Mouse (Mus musculus): ENCODE measurements around the gene Lysmd4.

Gene Lysmd4

DNA sequence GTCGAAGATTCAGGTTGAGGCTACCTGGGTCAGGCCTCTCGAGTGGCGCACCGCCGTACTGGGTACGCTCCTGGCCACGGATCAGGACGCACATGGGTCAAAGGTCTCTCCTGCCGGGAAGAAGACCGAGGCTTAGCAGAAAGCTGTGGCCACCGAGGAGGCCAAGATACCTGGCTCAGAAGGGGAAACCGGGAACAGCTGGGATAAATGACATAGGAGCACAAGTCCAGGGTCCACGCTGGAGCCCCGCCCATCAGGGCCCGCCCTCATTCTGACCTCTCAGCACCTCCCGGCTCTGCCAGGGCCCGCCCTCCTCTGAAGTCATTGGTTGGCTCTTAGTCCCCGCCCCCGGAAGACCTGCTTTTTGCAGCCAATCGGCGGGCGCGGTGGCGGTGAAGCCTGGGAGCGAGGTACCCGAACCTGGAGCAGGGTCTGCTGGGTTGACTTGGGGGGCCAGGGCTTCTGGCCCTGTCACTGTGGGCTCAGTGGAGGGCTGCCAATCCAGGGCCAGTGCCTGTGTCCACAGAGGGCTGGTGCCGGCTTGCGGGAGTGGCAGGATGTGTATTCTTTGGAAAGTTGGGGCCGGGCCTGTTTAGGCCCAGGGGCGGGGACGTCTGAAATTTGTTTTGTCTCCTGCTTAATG lies at the start of gene Lysmd4:
Gene Lysmd4, plus strand, starts transcription at position 325 of the 643 bp plus-strand sequence.
- peak; percentile 96 for ATAC-seq (ENCODE audit: low TSS enrichment)

DNA sequence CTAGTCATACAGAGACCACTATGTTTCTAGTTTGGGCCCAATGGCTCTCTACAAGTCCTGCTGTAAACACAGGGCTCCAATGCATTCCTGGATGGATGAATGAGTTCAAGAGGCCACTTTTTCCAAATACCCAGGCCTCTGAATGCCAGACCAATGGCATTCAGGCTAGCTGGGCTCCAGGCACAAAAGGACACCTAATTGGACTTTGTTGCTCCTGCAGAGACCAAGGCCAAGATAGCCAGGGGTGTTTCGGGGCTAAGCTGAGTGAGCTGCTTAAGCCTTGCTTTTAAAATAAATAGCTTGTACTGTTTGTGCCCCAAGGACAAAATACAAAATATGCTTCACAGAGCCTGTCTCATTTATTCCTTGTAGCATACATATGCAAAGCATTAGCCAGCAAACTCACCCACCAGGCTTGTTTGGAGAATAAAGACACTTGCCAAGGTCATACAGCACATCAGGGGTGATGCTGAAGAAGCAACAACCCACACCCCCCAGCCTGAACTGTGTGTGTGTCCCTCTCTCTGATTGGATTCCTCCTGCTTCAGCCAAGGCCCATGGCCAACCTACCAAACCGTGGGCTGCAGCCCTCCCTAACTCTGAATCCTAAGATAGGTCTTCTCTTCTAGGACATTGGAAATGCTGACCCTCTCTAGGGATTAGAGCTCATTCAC lies 48.7 kb upstream of the Lysmd4 start:
- no peak for ATAC-seq (ENCODE audit: low TSS enrichment)

DNA sequence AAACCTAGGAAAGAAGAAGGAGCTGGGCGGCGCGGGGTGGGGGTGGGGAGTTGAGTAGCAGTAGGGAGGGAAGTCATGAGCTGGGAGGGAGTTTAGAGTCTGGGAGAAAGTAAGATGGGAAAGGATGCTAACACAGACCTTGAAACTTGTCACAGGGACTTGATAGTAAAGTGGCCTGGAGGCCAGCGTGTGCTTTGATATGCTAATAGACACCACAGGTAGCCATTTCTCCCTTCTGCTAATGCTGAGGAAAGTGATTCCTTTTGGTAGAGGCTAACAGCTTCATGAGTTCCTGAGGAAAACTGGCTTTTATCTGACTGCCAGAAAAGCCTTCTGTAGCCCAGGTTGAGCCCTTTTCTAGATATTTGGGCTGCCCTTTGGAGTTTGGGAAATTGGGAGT lies 38.6 kb upstream of the Lysmd4 start:
- no peak for ATAC-seq (ENCODE audit: low TSS enrichment)

DNA sequence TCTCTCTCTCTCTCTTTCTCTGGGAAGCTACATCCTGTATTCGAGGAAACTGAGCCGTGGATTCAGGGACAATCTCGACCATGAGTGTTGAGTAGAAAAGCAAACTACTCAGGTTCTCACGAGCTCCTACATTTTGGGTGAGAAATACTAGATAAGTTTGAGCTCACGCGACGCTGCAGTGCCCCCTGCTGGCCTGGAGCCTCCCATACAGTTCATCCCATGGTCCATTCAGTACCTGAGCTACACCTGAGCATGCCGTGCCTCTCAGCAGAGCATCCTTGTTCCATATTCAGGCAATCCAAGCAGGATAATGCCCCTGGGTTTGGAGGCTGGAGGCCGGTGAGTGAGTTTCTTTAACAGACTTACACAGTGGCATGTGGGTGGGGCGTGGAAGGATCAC lies 22.9 kb upstream of the Lysmd4 start:
- peak; percentile 87 for ATAC-seq (ENCODE audit: low TSS enrichment)

DNA sequence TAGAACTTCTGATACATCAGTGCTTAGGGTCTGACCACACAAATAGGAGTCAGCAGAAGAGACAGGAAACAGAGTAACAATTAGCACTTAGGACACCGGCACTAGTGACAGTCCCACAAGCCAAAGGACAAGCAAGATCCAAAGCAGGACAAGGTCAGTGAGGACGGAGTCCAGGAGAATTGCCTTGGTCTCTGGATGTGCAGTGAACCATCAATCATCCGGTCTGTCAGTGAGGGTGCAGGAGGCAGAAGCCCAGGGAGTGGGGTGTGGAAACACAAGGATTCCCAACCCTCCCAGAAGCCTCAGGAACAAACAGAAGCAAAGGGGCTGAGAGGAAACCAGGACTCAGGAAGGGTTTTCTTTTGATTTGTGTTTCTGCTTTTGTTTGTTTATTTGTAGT lies 18.7 kb upstream of the Lysmd4 start:
- no peak for ATAC-seq (ENCODE audit: low TSS enrichment)

- no peak for ATAC-seq (ENCODE audit: low TSS enrichment)
Observed at GRCm38 (mm10) chr7:67205734-67206425, 16.5 kb upstream of the Lysmd4 start.

DNA sequence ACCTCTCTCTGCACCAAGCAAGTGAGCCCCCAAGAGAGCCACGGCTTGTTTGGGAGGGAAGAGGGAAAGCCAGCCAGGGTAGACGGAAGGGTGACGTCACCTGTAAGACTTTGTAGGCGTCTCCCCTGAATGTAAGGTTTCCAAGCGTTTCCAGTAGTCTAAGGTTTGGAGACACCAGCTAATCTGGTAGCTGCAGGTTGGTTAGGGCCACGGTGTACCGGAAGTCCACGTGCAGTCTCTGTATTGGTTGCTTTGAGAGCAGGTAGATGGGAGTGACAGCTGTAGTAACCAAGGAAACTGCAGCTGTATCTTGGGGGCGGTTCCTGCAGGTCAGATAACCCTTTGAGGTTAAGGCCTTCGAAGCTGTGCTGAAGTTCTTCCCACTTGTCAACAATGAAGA lies 15.8 kb upstream of the Lysmd4 start:
- no peak for ATAC-seq (ENCODE audit: low TSS enrichment)

DNA sequence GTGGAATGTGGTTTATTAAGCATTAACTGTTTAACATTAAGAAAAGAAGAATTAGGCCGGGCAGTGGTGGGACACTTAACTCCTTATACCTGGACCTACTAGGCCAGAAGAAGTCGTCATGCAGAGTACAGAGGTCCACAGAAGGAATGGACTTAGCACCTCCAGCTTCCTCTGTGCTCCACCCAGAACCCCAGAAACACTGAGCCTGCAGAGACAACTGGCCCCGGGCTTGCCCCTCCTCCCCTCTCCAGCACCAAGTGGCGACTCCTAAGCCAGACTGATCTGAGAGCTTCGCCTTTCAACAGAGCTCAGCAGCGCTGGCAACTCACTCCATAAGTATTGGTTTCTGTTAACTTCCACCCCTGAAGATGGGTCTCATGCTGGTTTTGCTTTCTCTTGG lies 14.6 kb upstream of the Lysmd4 start:
- ATAC-seq (ENCODE audit: low TSS enrichment), result no peak

DNA sequence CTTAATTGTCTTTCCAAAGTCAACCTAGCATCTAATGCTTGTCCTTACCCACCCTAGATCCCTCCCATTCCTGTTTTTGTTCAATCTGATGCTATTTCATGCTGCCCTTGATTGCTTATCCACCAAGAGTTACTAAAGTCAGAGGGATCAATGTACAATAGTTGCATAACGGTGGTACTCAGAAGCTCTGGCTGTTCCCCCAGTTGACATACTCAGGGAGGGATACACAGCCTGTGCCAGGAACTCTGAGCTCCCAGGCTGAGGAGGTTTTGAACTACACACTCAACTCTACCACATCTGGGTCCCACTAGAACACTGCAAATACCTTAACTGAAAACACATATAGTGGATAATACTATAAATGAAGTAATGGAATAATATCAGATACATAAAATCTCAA lies 14.0 kb upstream of the Lysmd4 start:
- ATAC-seq (ENCODE audit: low TSS enrichment), result no peak

GRCm38 (mm10) chr7:67210004-67210833 lies 12.1 kb upstream of the Lysmd4 start:
- no peak for ATAC-seq (ENCODE audit: low TSS enrichment)

DNA sequence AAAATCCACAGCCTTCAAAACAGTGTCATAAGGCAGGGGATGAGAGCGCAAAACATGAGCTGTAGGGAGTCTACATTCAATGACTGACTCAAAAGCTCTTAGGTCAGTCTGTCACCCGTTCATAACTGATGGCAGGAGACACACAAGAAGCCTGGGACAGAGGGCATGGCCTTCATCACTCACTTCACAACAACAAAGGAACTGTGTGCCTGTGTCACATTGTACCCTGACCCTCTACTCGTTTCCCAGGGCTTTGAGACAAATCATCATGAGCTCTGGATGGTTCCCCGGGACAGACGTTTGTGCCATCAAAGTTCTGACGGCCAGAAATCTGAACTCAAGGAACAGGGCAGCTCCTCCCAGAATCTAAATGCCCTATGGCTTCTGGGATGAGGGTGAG lies 11.0 kb upstream of the Lysmd4 start:
- ATAC-seq (ENCODE audit: low TSS enrichment), result no peak

GRCm38 (mm10) chr7:67211971-67212370 lies 10.4 kb upstream of the Lysmd4 start:
- ATAC-seq (ENCODE audit: low TSS enrichment), result no peak

DNA sequence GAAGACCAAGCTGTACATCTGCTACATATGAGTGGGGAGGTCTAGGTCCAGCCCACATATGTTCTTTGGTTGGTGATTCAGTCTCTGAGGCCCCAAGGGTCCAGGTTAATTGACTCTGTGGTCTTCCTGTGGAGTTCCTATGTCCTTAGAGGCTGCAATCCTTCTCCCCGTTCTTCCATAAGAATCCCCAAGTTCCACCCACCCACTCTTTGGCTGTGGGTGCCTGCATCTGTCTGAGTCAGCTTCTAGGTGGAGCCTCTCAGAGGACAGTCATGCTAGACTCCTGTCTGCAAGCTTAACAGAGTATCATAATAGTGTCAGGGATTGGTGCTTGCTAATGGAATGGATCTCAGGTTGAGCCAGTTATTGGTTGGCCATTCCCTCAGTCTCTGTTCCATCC lies 8.8 kb upstream of the Lysmd4 start:
- peak; percentile 69; the same call in 1 of the 2 replicates for ATAC-seq (ENCODE audit: low TSS enrichment)

GRCm38 (mm10) chr7:67216351-67216750 lies 6.0 kb upstream of the Lysmd4 start:
- ATAC-seq (ENCODE audit: low TSS enrichment), result no peak

DNA sequence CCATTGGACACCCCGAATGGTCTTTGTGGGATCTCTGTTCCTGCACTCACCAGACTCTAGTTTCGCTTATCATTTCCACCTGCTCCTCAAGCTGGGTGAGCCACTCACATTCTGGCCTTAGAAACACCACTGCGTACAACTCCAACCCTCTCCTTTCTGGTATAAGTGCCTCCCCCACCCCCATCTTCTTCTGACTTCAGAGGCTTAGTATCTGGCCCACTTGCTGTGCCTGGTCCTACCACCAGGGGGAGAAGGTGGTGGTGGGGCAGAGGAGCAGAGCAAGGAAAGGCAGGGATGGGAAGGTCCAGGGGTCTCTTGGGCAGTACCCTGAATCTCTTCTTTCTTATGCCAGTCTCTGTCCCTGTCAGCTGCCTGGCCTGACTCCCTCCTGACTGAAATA lies 5.3 kb upstream of the Lysmd4 start:
- ATAC-seq (ENCODE audit: low TSS enrichment), result peak; percentile 43; the same call in 1 of the 2 replicates

- ATAC-seq (ENCODE audit: low TSS enrichment), result no peak
Observed at GRCm38 (mm10) chr7:67225943-67226625, 3.7 kb downstream of the Lysmd4 start.

- no peak for ATAC-seq (ENCODE audit: low TSS enrichment)
Observed at GRCm38 (mm10) chr7:67227538-67227937, 5.2 kb downstream of the Lysmd4 start.

GRCm38 (mm10) chr7:67228390-67228789 lies 6.0 kb downstream of the Lysmd4 start:
- ATAC-seq (ENCODE audit: low TSS enrichment), result no peak

GRCm38 (mm10) chr7:67228891-67229602 lies 6.7 kb downstream of the Lysmd4 start:
- ATAC-seq (ENCODE audit: low TSS enrichment), result peak; percentile 49; the same call in 1 of the 2 replicates

GRCm38 (mm10) chr7:67229701-67230100 lies 7.4 kb downstream of the Lysmd4 start:
- no peak for ATAC-seq (ENCODE audit: low TSS enrichment)

DNA sequence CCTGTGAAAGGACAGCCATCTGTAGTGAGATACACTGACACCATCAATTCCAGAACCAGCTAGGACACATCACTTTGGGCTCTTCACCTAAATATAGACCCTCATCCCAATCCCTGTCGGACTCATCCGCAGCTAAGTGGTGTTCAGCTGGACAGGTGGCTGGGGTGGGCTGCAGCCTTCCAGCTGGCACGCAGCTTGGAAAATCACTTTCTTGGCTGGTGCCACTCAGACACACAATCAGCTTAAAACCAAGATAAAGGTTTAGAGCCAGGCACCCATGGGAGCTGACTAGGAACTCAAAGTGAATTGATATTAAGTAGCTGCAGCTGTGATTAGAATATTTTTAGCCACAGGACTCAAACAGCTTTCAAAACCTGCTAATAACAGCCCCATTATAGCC lies 7.9 kb downstream of the Lysmd4 start:
- ATAC-seq (ENCODE audit: low TSS enrichment), result no peak

Data from frontal cortex, adult (tissue).